Mouse (Mus musculus) left cerebral cortex, adult 2 months (tissue): ENCODE data around the gene Rexo4. TPM values are rescaled to one million over a fixed set of nuclear protein-coding genes. Genes with fewer than 3 reads are reported as not detected.

ENCODE experiments used
- DNase-seq, 2 experiments: peaks; one replicate each; pipeline ENCODE4 v3.0.0; 2021 to 2022; ENCODE audit warnings: low spot score in 2 of 2, mixed read lengths in 1 of 2; ENCODE audit errors: extremely low spot score in 1 of 2
- H3K27ac ChIP-seq: fragments of 200-600 bp; 2 replicates; pipeline ENCODE4 v1.8.1; 2022
- H3K4me3 ChIP-seq: fragments of 200-600 bp; 2 replicates; pipeline ENCODE4 v1.8.1; 2022
- CTCF ChIP-seq: fragments of 200-600 bp; IDR thresholded peaks from 2 replicates; pipeline ENCODE4 v1.8.1; 2022; ENCODE audit warnings: antibody characterized with exemption, mild to moderate bottlenecking, moderate library complexity
- intact Hi-C: fragments of 180-260 bp; cut with DNase I; formaldehyde crosslinking; loops from one replicate; pipeline ENCODE4 v1.15.1; 2025
- long read RNA-seq, 2 experiments: library from polyadenylated mRNA; stranded (forward); transcript quantifications; one replicate each; pipeline ENCODE4 v2.0.0; 2021; ENCODE audit warnings: borderline mapping rate in 2 of 2
- total RNA-seq, 2 experiments: library from RNA; stranded (reverse); gene quantifications; 2 replicates each; pipeline ENCODE4 v1.2.3; 2021

The Rexo4 gene
- 10 to 100 TPM; 60.1 to 69.6 TPM for total RNA-seq
- long read RNA-seq, experiment 1, transcript Rexo4-201 (8 exons, 2,281 nt): major isoform, 55 of 64 reads
- long read RNA-seq, experiment 1, partial matches to known transcripts: 0 of 64 reads
- long read RNA-seq, experiment 1, other reads (novel, unspliced or antisense): 3 of 64 reads
- long read RNA-seq, experiment 2, transcript Rexo4-201 (8 exons, 2,281 nt): major isoform, 28 of 37 reads
- long read RNA-seq, experiment 2, partial matches to known transcripts: 1 of 37 reads
- long read RNA-seq, experiment 2, other reads (novel, unspliced or antisense): 4 of 37 reads

GRCm38 (mm10) chr2:26963923-26964723 lies at the start of gene Rexo4:
Gene Rexo4, minus strand, starts transcription at chr2:26964386.
- TF ChIP-seq CTCF: no peak
- peak; percentile 92 to 93 for DNase-seq
- intact Hi-C loops: loop anchor here (1.0 to 2.0 kb wide), 3 partner anchors 29 to 62 kb away; partner anchors contain the start of genes Cacfd1, Stkld1 and Surf6
- H3K4me3 ChIP-seq: peak within 1 kb of the TSS; percentile 84
- H3K27ac ChIP-seq: peak within 1 kb of the TSS; percentile 98

DNA sequence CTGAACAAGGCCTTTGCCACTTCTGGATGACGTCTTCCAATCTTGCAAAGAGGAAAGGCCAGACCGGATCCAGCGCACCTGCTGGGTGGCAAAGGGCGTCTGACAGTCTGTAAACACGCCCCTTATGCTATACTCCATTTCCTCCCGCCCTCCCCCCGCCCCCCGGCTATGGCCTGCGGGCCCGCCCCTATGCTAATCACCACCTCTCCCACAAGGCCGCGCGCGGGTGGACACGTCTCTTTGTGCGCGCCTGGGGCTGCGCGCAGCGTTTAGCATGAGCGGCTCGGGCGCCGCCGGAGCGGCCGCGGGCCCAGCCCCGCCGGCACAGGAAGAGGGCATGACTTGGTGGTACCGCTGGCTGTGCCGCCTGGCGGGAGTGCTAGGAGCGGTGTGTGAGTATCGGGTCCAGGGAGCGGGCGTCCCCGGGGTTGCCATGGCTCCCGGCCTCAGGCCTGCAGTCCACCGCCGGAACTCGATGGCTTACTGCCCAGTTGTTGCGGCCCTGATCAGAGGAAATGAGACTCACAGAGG lies 45.6 kb upstream of the Rexo4 start, which contains the start of gene Cacfd1:
Cacfd1 (plus strand) TSS at position 213 of the 531 bp plus-strand sequence.
- DNase-seq: peak; percentile 82
- peak within 1 kb of the TSS; percentile 95 for H3K4me3 ChIP-seq
- intact Hi-C loops: loop anchor here (1.0 kb wide), 2 partner anchors 45 to 76 kb away; partner anchors contain the start of genes Rexo4 and Surf4
- no peak; the same call in 1 of the 2 replicates for TF ChIP-seq CTCF
- peak within 1 kb of the TSS; percentile 89 for H3K27ac ChIP-seq

DNA sequence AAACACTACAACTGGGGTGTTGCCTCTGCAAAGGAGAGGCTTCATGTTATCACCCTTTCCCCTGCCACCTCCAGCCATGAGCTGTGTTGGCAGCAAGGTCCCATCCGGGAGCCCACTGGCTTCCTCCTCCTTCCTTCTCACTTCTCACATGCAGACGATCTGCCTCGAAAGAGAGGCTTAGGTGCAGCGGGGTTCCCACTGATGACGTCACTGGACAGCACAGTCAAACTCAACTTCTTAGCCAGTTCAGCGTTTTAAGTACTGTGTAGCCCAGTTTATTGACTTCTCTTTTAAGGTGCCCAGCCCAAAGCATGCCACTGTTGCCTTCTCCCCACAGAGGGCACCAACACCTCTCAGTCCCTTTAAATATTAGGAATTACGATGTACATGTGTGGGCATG lies 43.5 kb upstream of the Rexo4 start:
- no peak overlapping the region for H3K27ac ChIP-seq

DNA sequence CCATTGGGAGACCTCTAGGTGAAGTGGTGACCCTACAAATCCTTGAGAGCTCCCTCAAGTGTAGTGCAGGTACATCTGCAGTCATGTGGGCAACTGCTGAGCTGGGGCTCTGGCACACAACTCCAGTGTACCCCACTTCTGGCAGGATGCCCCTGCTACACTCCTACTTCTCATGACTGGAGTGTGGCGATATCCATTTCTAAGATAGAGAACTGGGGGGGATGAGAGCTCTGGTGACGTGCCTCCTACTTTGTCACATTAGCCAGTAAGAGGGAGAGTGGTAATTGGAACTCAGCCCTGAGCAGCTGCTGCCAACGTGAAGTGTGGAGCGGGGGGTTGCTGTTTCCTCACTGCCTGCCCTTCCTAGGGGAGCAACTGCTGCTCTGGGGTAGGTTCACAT lies 42.1 kb upstream of the Rexo4 start:
- no peak for TF ChIP-seq CTCF
- DNase-seq: no peak
- H3K4me3 ChIP-seq: no peak overlapping the region
- no peak overlapping the region for H3K27ac ChIP-seq
- intact Hi-C loops: no loop called here

More for the DNA sequence above, 43.5 kb upstream of the Rexo4 start:
- intact Hi-C loops: no loop called here
- TF ChIP-seq CTCF: no peak
- no peak overlapping the region for H3K4me3 ChIP-seq
- no peak for DNase-seq

GRCm38 (mm10) chr2:26997993-26998392 lies 33.8 kb upstream of the Rexo4 start:
- TF ChIP-seq CTCF: no peak
- no peak for DNase-seq
- intact Hi-C loops: no loop called here
- Histone ChIP-seq H3K27ac (no peak overlapping the region), H3K4me3 (no peak overlapping the region)

DNA sequence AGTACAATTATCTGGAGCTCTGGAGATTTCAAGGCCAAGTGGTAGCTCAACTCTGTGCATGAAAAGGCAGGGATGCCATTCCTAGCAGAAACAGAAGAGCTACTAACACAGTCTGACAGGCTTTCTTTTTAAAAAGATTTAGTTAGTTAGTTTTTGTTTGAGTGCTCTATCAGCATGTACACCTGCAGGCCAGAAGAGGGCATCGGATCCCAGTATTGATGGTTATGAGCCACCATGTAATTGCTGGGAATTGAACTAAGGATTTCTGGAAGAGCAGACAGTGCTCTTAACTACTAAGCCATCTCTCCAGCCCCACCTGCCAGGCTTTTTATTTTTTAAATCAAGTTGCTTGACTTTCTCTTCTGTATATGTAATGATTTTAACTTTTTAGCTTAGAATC lies 33.3 kb upstream of the Rexo4 start:
- Histone ChIP-seq H3K27ac (no peak overlapping the region), H3K4me3 (no peak overlapping the region)
- TF ChIP-seq CTCF: peak; percentile 15
- intact Hi-C loops: no loop called here
- no peak for DNase-seq

DNA sequence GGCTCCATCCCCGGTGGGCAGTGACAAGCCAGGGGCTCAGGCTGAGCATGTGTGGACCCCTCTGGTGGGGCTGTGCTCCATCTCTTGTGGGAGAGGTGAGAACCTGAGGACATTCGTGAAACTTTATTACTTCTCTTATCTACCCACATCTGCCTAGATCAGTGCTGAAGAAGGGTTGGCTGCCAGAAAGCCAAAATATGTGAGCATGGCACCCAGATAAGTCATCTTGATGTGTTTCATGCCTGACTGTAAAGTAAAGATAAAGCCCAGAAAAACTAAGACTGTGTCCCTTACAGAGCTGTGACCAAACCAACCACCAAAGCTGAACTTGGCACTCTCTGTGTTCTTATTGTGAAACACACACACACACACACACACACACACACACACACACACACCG lies 29.8 kb upstream of the Rexo4 start:
- H3K4me3 ChIP-seq: no peak overlapping the region
- no peak for DNase-seq
- TF ChIP-seq CTCF: no peak
- H3K27ac ChIP-seq: no peak overlapping the region
- intact Hi-C loops: no loop called here

DNA sequence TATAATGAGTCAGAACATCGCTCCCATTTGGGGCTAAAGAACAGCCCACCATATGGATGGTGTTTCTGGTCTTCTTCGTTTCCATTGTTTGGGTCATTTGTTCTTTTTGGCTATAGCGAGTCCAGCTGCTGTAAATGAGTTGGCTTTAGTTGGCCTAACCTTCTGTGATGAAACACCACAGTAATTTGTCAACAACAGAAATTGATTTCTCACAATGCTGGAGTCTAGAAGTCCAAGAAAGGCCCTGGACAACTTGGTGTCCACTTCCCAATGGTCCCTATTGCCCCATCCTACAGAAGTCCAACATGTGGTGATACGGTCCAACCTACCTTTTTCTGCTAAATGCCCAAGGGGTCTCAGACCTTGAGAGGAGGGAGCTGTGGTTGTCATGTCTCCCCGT lies 20.5 kb upstream of the Rexo4 start:
- TF ChIP-seq CTCF: no peak
- no peak for DNase-seq
- Histone ChIP-seq H3K27ac (no peak overlapping the region), H3K4me3 (no peak overlapping the region)
- intact Hi-C loops: no loop called here

GRCm38 (mm10) chr2:26984179-26984578 lies 20.0 kb upstream of the Rexo4 start:
- Histone ChIP-seq H3K4me3 (no peak overlapping the region), H3K27ac (no peak overlapping the region)
- no peak for DNase-seq
- no peak for TF ChIP-seq CTCF
- intact Hi-C loops: no loop called here

- H3K4me3 ChIP-seq: no peak overlapping the region
- intact Hi-C loops: no loop called here
Observed at GRCm38 (mm10) chr2:26980361-26980760, 16.2 kb upstream of the Rexo4 start.

DNA sequence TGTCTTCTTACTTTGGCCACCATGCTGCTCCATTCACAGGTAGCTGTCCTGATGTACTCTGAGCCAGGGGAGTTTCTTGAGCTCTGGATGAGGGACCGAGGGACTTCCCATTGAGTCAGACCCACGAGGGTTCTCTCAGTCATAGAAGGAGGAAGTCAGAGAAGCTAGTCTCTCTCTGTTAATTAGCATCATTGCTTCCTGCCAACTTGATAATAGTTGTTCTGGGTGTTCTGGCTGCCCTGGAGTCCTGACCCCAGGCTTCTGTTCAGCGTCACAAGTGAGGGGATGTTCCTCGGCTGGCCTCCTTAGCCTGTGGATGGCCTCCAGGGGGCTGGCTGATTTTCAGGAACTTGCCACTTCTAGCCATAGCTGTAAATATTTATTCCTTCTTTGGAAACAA lies 9.8 kb upstream of the Rexo4 start:
- intact Hi-C loops: no loop called here
- no peak overlapping the region for H3K27ac ChIP-seq
- TF ChIP-seq CTCF: no peak
- H3K4me3 ChIP-seq: no peak overlapping the region
- DNase-seq: no peak

More at GRCm38 (mm10) chr2:26980361-26980760, 16.2 kb upstream of the Rexo4 start:
- no peak for TF ChIP-seq CTCF
- no peak for DNase-seq
- no peak overlapping the region for H3K27ac ChIP-seq

DNA sequence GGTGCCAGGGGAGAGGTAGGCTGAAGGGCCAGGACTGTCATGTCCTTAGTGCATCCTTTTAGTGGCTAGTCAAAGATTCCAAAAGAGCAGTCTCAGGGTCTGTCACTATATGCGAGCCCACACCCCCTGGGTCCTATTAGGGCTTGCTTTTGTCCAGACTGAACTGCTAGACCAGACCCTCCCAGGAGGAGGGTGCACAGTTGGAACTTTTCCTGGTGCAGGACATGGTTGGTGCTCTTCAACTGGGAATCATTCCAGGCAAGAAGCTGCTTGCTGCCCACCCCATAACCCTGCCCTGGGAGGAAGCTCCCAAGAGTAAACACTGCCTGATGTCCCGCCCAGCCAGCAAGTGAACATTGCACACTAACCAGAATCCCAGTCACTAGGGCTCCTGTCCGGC lies 8.9 kb upstream of the Rexo4 start, which contains the start of gene Adamts13:
Adamts13 (plus strand) TSS at position 301 of the 400 bp plus-strand sequence.
- no peak within 1 kb of the TSS for H3K27ac ChIP-seq
- DNase-seq: no peak
- intact Hi-C loops: no loop called here
- TF ChIP-seq CTCF: no peak
- no peak within 1 kb of the TSS for H3K4me3 ChIP-seq
